Mouse (Mus musculus) liver, postnatal 0 days (tissue): ENCODE data around the gene Sun5. TPM values are rescaled to one million over a fixed set of nuclear protein-coding genes. Genes with fewer than 3 reads are reported as not detected.

Experiments
- ATAC-seq: fragments of 200-750 bp; cut with Nextera tagmentation; 2 replicates; pipeline ENCODE4 v1.8.0; 2017; ENCODE audit warnings: mild to moderate bottlenecking, moderate library complexity
- DNase-seq: peaks from one replicate; pipeline ENCODE4 v3.0.0-alpha.2; 2016
- H3K27ac ChIP-seq: fragments of 300-500 bp; sonication (generic); 2 replicates; pipeline ENCODE4 v1.5.1; 2014; ENCODE audit warnings: antibody characterized with exemption, moderate library complexity, mild to moderate bottlenecking, low read depth
- H3K27me3 ChIP-seq: fragments of 300-500 bp; sonication (generic); 2 replicates; pipeline ENCODE4 v1.6.1; 2014; ENCODE audit warnings: low read length, control low read depth, mixed read lengths; ENCODE audit not compliant: insufficient read depth
- H3K36me3 ChIP-seq: fragments of 300-500 bp; sonication (generic); replicated peaks from 2 replicates; pipeline ENCODE4 v1.6.1; 2014; ENCODE audit warnings: mild to moderate bottlenecking, control low read depth, low read length, moderate library complexity, mixed read lengths; ENCODE audit not compliant: insufficient read depth
- H3K4me1 ChIP-seq: fragments of 300-500 bp; sonication (generic); 2 replicates; pipeline ENCODE4 v1.6.1; 2014; ENCODE audit warnings: antibody characterized with exemption, mild to moderate bottlenecking, control low read depth; ENCODE audit not compliant: insufficient read depth
- H3K4me2 ChIP-seq: fragments of 300-500 bp; sonication (generic); 2 replicates; pipeline ENCODE4 v1.6.1; 2014; ENCODE audit warnings: low read depth, mild to moderate bottlenecking, low read length, moderate library complexity, mixed read lengths
- H3K4me3 ChIP-seq: fragments of 300-500 bp; sonication (generic); 2 replicates; pipeline ENCODE4 v1.5.1; 2014; ENCODE audit warnings: low read depth, low read length
- H3K9ac ChIP-seq: fragments of 300-500 bp; sonication (generic); replicated peaks from 2 replicates; pipeline ENCODE4 v1.6.1; 2014; ENCODE audit warnings: mild to moderate bottlenecking, moderate library complexity
- H3K9me3 ChIP-seq: fragments of 300-500 bp; sonication (generic); 2 replicates; pipeline ENCODE4 v1.6.1; 2016; ENCODE audit warnings: mild to moderate bottlenecking, control low read depth, low read length, mixed read lengths
- CTCF ChIP-seq: sonication (generic); IDR thresholded peaks from 2 replicates; pipeline ENCODE4 v1.5.1; 2016; ENCODE audit warnings: antibody characterized with exemption, low read depth
- EP300 ChIP-seq: IDR thresholded peaks from 2 replicates; pipeline ENCODE4 v1.6.1; 2016; ENCODE audit warnings: antibody characterized with exemption, low read depth, mild to moderate bottlenecking
- WGBS: fragments of 180-500 bp; shearing (Covaris S2); extraction: QIAGEN DNeasy Blood & Tissue Kit; methylation state at CpG from one replicate; pipeline ENCODE4 v1.1.7; 2014; ENCODE audit not compliant: insufficient replicate concordance; 5-methylcytosine and 5-hydroxymethylcytosine counted together
- polyA plus RNA-seq: library from polyadenylated mRNA; unstranded; fragments of >200 nt; fragmentation: Nextera tagmentation; extraction: Ambion mirVana; gene quantifications from 2 replicates; pipeline ENCODE4 v1.2.1, GENCODE M21; 2015

Sun5 gene
- not detected in 2 replicates for polyA plus RNA-seq

DNA sequence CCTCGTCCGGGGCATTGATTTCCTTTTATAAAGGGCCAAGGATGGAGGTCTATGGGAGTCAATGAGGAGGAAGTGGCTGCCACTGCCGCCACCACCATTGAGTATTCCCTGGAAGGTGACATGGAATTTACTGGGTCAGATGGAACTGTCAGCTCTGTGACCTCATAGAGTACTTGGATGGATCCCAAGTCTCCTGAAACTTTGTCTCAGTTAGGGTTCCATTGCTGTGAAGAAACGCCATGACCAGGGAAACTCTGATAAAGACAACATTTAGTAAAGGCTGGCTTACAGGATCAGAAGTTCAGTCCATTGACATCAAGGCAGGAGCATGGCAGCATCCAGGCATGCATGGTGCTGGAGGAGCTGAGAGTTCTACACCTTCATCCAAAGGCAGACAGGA, at the start of gene Sun5:
TSS of gene Sun5 (minus strand) at position 101 of the 400 bp plus-strand sequence.
- Histone ChIP-seq H3K4me1 (no peaks in the 10 kb centered on the region), H3K9me3 (no peaks in the 10 kb centered on the region), H3K4me3 (no peak within 1 kb of the TSS), H3K27me3 (no peaks in the 10 kb centered on the region), H3K36me3 (no peaks in the 10 kb centered on the region), H3K27ac (no peak within 1 kb of the TSS), H3K4me2 (no peak within 1 kb of the TSS), H3K9ac (no peak within 1 kb of the TSS)
- TF ChIP-seq CTCF (no peak), EP300 (no peak)
- ATAC-seq (no peak), DNase-seq (no peak)
- 73% methylated on average over 4 of the region's 4 CpGs for WGBS

DNA sequence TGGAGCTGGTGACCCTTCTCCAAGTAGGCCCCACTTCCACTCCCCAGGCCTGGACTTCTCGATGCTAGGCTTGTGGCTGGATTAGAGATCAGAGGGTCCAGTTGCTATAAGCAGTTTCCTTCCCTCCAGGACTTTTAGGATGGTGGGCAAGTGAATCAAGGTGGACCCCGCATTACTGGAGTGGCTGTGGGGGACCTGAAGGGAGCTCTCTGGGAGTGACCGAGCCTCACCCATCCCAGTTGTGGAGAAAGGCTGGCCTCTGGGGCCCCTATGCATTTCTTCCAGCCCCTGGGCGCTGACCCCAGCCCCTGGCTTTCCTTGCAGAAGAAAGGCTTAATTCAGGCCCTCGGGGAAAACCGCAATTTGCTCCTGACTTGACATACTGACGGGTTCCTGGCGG, 47.0 kb upstream of the Sun5 start, which contains the start of gene Bpifb3:
TSS of gene Bpifb3 (plus strand) at position 301 of the 400 bp plus-strand sequence.
- no peak for DNase-seq
- TF ChIP-seq CTCF = no peak
- no peak for TF ChIP-seq EP300
- no peaks in the 10 kb centered on the region for H3K9me3 ChIP-seq
- no peaks in the 10 kb centered on the region for H3K4me1 ChIP-seq
- no peak within 1 kb of the TSS for H3K27ac ChIP-seq
- no peak within 1 kb of the TSS for H3K9ac ChIP-seq
- no peak within 1 kb of the TSS for H3K4me2 ChIP-seq
- H3K27me3 ChIP-seq = no peaks in the 10 kb centered on the region
- 67% methylated on average over 8 of the region's 8 CpGs for WGBS
- no peak within 1 kb of the TSS for H3K4me3 ChIP-seq
- H3K36me3 ChIP-seq = no peaks in the 10 kb centered on the region
- no peak for ATAC-seq

DNA sequence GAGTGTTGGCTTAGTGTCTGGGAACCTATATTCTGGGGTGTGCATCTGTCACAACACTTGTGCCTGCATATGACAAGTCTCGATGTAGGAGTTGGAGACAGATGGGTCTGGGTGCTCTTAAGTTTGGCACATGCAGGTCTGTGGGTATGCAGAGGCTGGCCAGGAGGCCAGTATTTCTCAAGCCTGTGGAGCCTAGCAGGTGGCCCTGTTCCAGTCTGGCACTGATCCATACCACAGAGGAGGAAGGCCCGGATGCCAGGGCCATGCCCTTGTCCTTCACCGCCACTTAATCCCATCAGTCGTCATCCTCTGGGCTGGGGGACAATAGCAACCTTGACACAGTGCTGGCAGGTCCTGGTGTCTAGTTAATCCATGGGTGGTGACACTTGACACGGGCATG, 43.3 kb upstream of the Sun5 start:
- Histone ChIP-seq H3K9me3 (no peaks in the 10 kb centered on the region), H3K27ac (no peak overlapping the region), H3K9ac (no peak overlapping the region), H3K4me2 (no peak overlapping the region), H3K36me3 (no peaks in the 10 kb centered on the region), H3K27me3 (no peaks in the 10 kb centered on the region), H3K4me1 (no peaks in the 10 kb centered on the region), H3K4me3 (no peak overlapping the region)
- ATAC-seq (no peak), DNase-seq (no peak)
- WGBS = 62% methylated on average over 5 of the region's 5 CpGs
- TF ChIP-seq EP300 = no peak
- no peak for TF ChIP-seq CTCF

DNA sequence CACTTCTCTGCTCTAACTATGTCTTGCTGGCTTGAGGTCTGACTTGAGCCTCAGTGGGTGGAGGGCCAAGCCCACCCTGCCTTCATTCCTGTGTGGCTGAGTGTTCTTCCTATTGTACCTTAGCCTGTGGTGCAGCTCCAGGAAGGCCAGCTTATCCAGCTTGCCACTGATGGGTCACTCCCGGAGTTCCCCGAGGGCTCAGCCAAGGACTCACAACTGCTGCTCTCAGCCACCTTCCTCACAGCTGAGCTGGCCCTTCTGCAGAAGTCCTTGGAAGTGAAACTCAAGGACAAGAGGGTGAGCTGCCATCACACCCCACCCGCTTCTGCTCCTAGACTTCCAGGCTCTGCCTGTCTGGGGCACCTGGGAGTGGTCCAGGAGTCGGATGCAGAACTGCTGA, 35.7 kb upstream of the Sun5 start:
- H3K27me3 ChIP-seq = no peaks in the 10 kb centered on the region
- DNase-seq (no peak), ATAC-seq (no peak)
- TF ChIP-seq EP300 = no peak
- H3K9me3 ChIP-seq = no peaks in the 10 kb centered on the region
- no peaks in the 10 kb centered on the region for H3K36me3 ChIP-seq
- H3K4me2 ChIP-seq = no peak overlapping the region
- H3K9ac ChIP-seq = no peak overlapping the region
- H3K27ac ChIP-seq = no peak overlapping the region
- no peaks in the 10 kb centered on the region for H3K4me1 ChIP-seq
- 72% methylated on average over 4 of the region's 4 CpGs for WGBS
- H3K4me3 ChIP-seq = no peak overlapping the region

DNA sequence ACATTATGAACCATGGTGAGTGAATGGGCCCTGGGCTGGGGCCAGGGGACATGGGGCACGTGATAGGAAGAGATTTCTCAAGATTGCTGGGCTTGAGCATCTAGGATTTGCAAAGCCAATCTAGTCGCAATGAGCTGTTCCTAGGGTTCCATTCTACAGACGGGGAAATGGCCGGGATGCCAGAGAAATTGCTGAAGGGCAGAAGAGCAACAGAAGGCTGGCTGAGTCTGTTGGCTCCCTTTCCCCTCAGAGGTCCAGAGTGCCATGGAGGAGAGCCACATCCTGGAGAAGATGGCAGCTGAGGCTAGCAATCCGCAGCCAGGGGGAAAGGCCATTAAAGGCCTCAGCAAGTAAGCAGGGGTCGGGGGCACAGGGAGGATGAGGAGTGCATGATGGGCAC, 31.8 kb upstream of the Sun5 start:
- Histone ChIP-seq H3K4me2 (no peak overlapping the region), H3K36me3 (no peaks in the 10 kb centered on the region), H3K4me1 (no peaks in the 10 kb centered on the region), H3K9ac (no peak overlapping the region), H3K27me3 (no peaks in the 10 kb centered on the region), H3K9me3 (no peaks in the 10 kb centered on the region), H3K4me3 (no peak overlapping the region), H3K27ac (no peak overlapping the region)
- DNase-seq = no peak
- no peak for ATAC-seq
- TF ChIP-seq EP300 = no peak
- TF ChIP-seq CTCF = no peak
- WGBS = 65% methylated on average over 6 of the region's 6 CpGs

DNA sequence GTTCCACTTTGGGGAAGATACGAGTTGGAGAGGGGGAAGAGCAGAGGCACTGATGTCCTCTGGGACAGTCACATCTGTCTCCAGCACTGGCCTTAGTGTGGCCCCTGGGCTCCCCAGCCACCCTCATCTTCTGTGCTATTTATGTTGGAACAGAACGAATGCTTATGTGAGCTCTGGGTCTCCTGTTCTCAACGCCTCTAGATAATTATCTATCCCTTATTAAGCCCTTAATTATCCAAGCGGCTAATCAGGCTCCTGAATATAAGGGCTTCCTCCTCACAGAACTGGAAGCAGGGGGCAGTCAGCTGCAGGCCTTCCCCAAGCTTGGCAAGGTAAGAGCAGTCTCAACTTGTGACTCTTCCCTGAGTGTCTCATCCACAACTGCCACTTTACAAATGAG, 29.2 kb upstream of the Sun5 start, which contains the start of gene Bpifb6:
TSS of gene Bpifb6 (plus strand) at position 301 of the 400 bp plus-strand sequence.
- WGBS = 65% methylated on average over 4 of the region's 4 CpGs
- Histone ChIP-seq H3K4me3 (no peak within 1 kb of the TSS), H3K4me1 (no peaks in the 10 kb centered on the region), H3K36me3 (no peaks in the 10 kb centered on the region), H3K4me2 (no peak within 1 kb of the TSS), H3K9ac (no peak within 1 kb of the TSS), H3K9me3 (no peaks in the 10 kb centered on the region), H3K27ac (no peak within 1 kb of the TSS), H3K27me3 (no peaks in the 10 kb centered on the region)
- DNase-seq = no peak
- ATAC-seq = no peak
- no peak for TF ChIP-seq EP300
- TF ChIP-seq CTCF = no peak

DNA sequence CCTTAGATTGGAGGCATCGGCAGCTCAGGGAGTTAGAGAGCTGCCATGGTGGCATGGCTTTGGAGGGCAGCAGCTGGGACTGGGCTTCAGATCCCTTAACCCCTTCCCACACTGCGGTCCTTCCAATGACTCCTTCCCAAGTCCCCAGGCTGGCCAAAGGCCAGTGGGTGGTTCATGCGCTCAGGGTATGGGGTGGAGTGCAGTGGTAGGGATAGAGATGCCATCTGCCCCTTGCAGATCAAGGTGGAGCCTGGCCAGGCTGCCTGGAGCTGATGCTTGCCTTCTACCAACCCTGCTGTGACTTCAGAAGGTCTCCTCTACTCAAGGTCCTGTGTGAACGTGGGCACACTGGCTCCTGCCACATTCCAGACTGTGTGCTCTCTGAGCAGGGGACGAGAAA, 28.2 kb upstream of the Sun5 start:
- no peaks in the 10 kb centered on the region for H3K4me1 ChIP-seq
- 76% methylated on average over 5 of the region's 5 CpGs for WGBS
- H3K36me3 ChIP-seq = no peaks in the 10 kb centered on the region
- ATAC-seq (no peak), DNase-seq (no peak)
- H3K9ac ChIP-seq = no peak overlapping the region
- no peak overlapping the region for H3K27ac ChIP-seq
- H3K4me3 ChIP-seq = no peak overlapping the region
- H3K27me3 ChIP-seq = no peaks in the 10 kb centered on the region
- no peak for TF ChIP-seq EP300
- TF ChIP-seq CTCF = no peak
- H3K4me2 ChIP-seq = no peak overlapping the region
- no peaks in the 10 kb centered on the region for H3K9me3 ChIP-seq
